Mouse (Mus musculus): ENCODE data around the gene Cd2. TPM values are rescaled to one million over a fixed set of nuclear protein-coding genes. Genes with fewer than 3 reads are reported as not detected.

Gene Cd2
- total and polyA plus RNA-seq, 3 experiments = not detected

DNA sequence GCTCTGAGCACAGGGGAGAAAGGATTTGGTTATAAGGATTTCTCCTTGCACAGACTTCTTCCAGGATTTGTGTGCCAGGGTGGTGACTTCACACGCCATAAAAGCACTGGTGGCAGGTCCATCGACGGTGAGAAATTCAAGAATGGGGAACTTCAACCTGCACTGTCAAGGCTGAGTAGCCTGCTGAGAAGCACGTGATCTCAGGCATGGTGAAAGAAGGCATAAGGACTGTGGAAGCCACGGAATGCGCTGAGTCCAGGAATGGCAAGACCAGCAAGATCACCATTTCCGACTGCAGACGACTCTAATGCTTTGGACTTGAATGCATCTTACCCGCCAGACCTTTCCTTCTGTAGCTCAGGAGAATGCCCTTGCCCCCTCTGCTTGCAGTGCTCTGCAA is 23.2 kb upstream of the Cd2 start:
- Histone ChIP-seq H3K36me3 (ENCODE audit: control insufficient read depth in 1 of 2, insufficient read depth in 2 of 2, low read length in 2 of 2) (no peaks in the 10 kb centered on the region), H3K4me3 (ENCODE audit: control insufficient read depth in 1 of 2, insufficient read depth in 1 of 2, low read depth in 2 of 2, low read length in 2 of 2) (no peak overlapping the region), H3K27me3 (ENCODE audit: control insufficient read depth in 1 of 2, insufficient read depth in 2 of 2, low read length in 2 of 2) (no peaks in the 10 kb centered on the region), H3K4me1 (ENCODE audit: control insufficient read depth in 1 of 2, insufficient read depth in 2 of 2, low read length in 2 of 2) (no peaks in the 10 kb centered on the region), H3K27ac (ENCODE audit: control insufficient read depth, low read depth, low read length) (no peak overlapping the region), H3K9me3 (replicated peaks; ENCODE audit: insufficient read depth, low read length) (no peaks in the 10 kb centered on the region), H3K79me2 (ENCODE audit: control insufficient read depth, insufficient read depth, low read length, poor library complexity) (no peaks in the 10 kb centered on the region), H3K9ac (ENCODE audit: control insufficient read depth, low read depth, low read length, poor library complexity, severe bottlenecking) (no peak overlapping the region)
- TF ChIP-seq MAFK (IDR thresholded peaks at IDR 0.05; ENCODE audit: borderline replicate concordance, low read depth, low read length) = no peak
- TF ChIP-seq ZKSCAN1 (IDR thresholded peaks at IDR 0.05; ENCODE audit: low read depth, low read length) = no peak
- TF ChIP-seq GABPA (IDR thresholded peaks at IDR 0.05; ENCODE audit: low read depth, low read length) = no peak
- TF ChIP-seq MAZ (IDR thresholded peaks at IDR 0.05; ENCODE audit: low read depth, low read length) = no peak
- no peak for TF ChIP-seq ZC3H11A (IDR thresholded peaks at IDR 0.05; ENCODE audit: low read depth, low read length)
- TF ChIP-seq MYC (IDR thresholded peaks at IDR 0.05; ENCODE audit: low read depth, low read length) = no peak
- TF ChIP-seq TBP (IDR thresholded peaks at IDR 0.05; ENCODE audit: low read depth, low read length) = no peak
- no peak for TF ChIP-seq EP300 (IDR thresholded peaks at IDR 0.05; ENCODE audit: low read depth in 1 of 2, low read length in 2 of 2)
- no peak for TF ChIP-seq E2F4 (IDR thresholded peaks at IDR 0.05; ENCODE audit: borderline replicate concordance, low read depth, low read length)
- TF ChIP-seq HCFC1 (IDR thresholded peaks at IDR 0.05; ENCODE audit: low read depth, low read length) = no peak
- TF ChIP-seq TCF12 (IDR thresholded peaks at IDR 0.05; ENCODE audit: low read depth, low read length) = no peak
- TF ChIP-seq CHD2 (IDR thresholded peaks at IDR 0.05; ENCODE audit: low read length) = no peak
- DNase-seq (ENCODE audit: low read depth, low spot score) = no peak

DNA sequence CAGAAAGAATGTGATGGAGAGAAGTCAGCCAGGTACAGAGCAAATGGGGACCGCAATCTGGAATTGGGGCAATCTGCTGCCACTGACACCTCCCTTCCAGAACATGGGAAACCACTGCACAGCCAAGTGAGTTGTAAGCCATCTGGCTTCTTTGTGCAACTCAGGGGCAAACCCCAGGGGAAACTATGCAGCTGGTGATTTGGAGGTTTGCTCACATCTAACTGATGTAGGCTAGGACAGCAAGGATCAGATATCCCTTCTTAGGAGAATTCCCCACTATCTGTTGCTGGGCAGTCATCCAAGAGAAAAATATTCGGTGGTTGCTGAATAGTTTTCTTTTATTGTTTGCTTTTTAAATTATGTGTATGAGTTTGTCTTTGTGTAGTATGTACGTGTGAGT is 21.9 kb upstream of the Cd2 start:
- no peaks in the 10 kb centered on the region for H3K4me1 ChIP-seq (ENCODE audit: control insufficient read depth in 1 of 2, insufficient read depth in 2 of 2, low read length in 2 of 2)
- no peak overlapping the region for H3K9ac ChIP-seq (ENCODE audit: control insufficient read depth, low read depth, low read length, poor library complexity, severe bottlenecking)
- no peak overlapping the region for H3K4me3 ChIP-seq (ENCODE audit: control insufficient read depth in 1 of 2, insufficient read depth in 1 of 2, low read depth in 2 of 2, low read length in 2 of 2)
- H3K27me3 ChIP-seq (ENCODE audit: control insufficient read depth in 1 of 2, insufficient read depth in 2 of 2, low read length in 2 of 2) = no peaks in the 10 kb centered on the region
- no peaks in the 10 kb centered on the region for H3K36me3 ChIP-seq (ENCODE audit: control insufficient read depth in 1 of 2, insufficient read depth in 2 of 2, low read length in 2 of 2)
- no peak overlapping the region for H3K27ac ChIP-seq (ENCODE audit: control insufficient read depth, low read depth, low read length)
- DNase-seq (ENCODE audit: low read depth, low spot score) = no peak
- H3K79me2 ChIP-seq (ENCODE audit: control insufficient read depth, insufficient read depth, low read length, poor library complexity) = no peaks in the 10 kb centered on the region
- TF ChIP-seq POLR2AphosphoS5 (IDR thresholded peaks at IDR 0.05; ENCODE audit: borderline replicate concordance, low read depth, low read length) (no peak), HCFC1 (IDR thresholded peaks at IDR 0.05; ENCODE audit: low read depth, low read length) (no peak), GATA1 (IDR thresholded peaks at IDR 0.05; ENCODE audit: low read depth, low read length) (no peak), MYB (IDR thresholded peaks at IDR 0.05; ENCODE audit: low read depth, low read length) (no peak), NRF1 (IDR thresholded peaks at IDR 0.05; ENCODE audit: insufficient read depth, low read depth, low read length, poor library complexity, severe bottlenecking) (no peak), MYC (IDR thresholded peaks at IDR 0.05; ENCODE audit: low read depth, low read length) (no peak), MAFK (IDR thresholded peaks at IDR 0.05; ENCODE audit: borderline replicate concordance, low read depth, low read length) (no peak), MAX (IDR thresholded peaks at IDR 0.05; ENCODE audit: low read length) (no peak), ZMIZ1 (IDR thresholded peaks at IDR 0.05; ENCODE audit: low read depth, low read length) (no peak), BHLHE40 (IDR thresholded peaks at IDR 0.05; ENCODE audit: borderline replicate concordance, low read depth, low read length) (no peak), RAD21 (IDR thresholded peaks at IDR 0.05; ENCODE audit: low read depth, low read length) (no peak), SIN3A (IDR thresholded peaks at IDR 0.05; ENCODE audit: low read length) (no peak), E2F4 (IDR thresholded peaks at IDR 0.05; ENCODE audit: borderline replicate concordance, low read depth, low read length) (no peak), MAZ (IDR thresholded peaks at IDR 0.05; ENCODE audit: low read depth, low read length) (no peak), CHD2 (IDR thresholded peaks at IDR 0.05; ENCODE audit: low read length) (no peak)
- H3K9me3 ChIP-seq (replicated peaks; ENCODE audit: insufficient read depth, low read length) = no peaks in the 10 kb centered on the region

Measured in MEL (cell line).